16 mouse cellular contexts compared by ENCODE assay signal in genomic region chr3:149392164-149392563, GRCm38 (mm10).
"Had no signal": no experiment of that assay in that cellular context is flagged by ENCODE, and none has a peak within 500 bp of the region (broad histone marks: within the 10 kb centered on the region; RNA-seq: fewer than 3 reads in every experiment).

No protein-coding gene starts in this region.

- H3K9me3 ChIP-seq: neural tube, embryonic 13.5 days; neural tube, embryonic 15.5 days; stomach, embryonic 15.5 days had no signal

- H3K27ac ChIP-seq: neural tube, embryonic 13.5 days; neural tube, embryonic 15.5 days; stomach, embryonic 15.5 days; stomach, postnatal 0 days had no signal

- H3K4me2 ChIP-seq: neural tube, embryonic 13.5 days; neural tube, embryonic 15.5 days; stomach, embryonic 15.5 days had no signal

- H3K9ac ChIP-seq: neural tube, embryonic 13.5 days; neural tube, embryonic 15.5 days; stomach, embryonic 15.5 days had no signal

- H3K4me3 ChIP-seq: neural tube, embryonic 13.5 days; neural tube, embryonic 15.5 days; stomach, embryonic 15.5 days had no signal

- DNase-seq: retina, postnatal 1 day; right cerebral cortex, adult 18-20 months; right cerebral cortex, postnatal 14 days; right cerebral cortex, postnatal 25 days; right cerebral cortex, postnatal 4 days; spleen, adult 18-20 months; thymus, adult 18-20 months; thymus, adult 2 months; thymus, postnatal 14 days; thymus, postnatal 25 days; thymus, postnatal 36 days; thymus, postnatal 4 days had no signal

- H3K4me1 ChIP-seq: neural tube, embryonic 13.5 days; neural tube, embryonic 15.5 days; stomach, embryonic 15.5 days had no signal

- H3K36me3 ChIP-seq: neural tube, embryonic 13.5 days; neural tube, embryonic 15.5 days; stomach, embryonic 15.5 days had no signal

- H3K27me3 ChIP-seq: neural tube, embryonic 13.5 days; neural tube, embryonic 15.5 days; stomach, embryonic 15.5 days had no signal
